Mouse (Mus musculus) right cerebral cortex, adult 18-20 months (tissue): ENCODE results near the gene Pcsk4.

Source experiments
- DNase-seq: peaks from one replicate; pipeline ENCODE4 v3.0.0; 2022; ENCODE audit warnings: mixed read lengths

The Pcsk4 gene

DNA sequence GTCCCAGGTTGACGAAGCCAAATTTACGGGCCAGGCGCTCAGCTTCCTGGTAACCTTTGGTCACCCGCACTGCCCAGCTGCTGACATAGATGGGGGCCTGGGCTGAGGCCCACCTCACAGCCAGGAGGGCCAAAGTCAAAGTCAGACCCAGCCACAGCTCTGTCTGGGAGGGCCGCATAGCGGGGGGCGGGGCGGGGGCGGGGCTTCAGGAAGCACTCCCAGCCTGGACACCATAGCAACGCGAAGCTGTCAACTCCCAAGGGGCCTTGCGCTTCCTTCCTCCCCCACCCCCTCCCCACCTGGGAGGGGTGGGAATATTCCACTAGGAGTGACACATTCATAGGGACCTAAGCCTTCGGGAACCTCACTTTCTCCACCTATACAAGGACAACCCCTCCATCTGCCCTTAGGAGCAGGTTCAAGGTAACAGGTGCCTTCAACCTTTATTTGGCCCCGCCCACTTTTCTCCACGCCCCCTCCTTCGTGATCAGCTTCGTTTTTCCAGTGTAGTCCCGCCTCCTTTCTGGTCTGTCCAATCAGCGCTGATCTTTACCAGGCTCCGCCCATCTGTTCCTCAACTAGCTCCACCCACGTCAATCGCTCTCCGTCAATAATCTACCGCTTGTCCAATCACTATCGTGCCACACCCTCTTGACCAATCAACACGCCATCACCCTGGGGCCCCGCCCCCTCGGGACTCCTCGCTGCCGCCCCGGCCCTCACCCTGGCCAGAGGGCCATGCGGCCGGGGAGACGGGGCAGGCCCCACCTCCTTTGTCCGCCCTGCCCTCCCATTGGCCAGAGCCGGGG is at the start of gene Pcsk4, which contains the start of gene Reep6:
Pcsk4 (minus strand) TSS at position 226 of the 809 bp plus-strand sequence.
Reep6 (plus strand) TSS at position 681 of the 809 bp plus-strand sequence.
- DNase-seq, result peak; percentile 95

- no peak for DNase-seq
These were observed 48.4 kb upstream of the Pcsk4 start for GRCm38 (mm10) chr10:80377716-80378115.

GRCm38 (mm10) chr10:80376160-80376559 is 46.9 kb upstream of the Pcsk4 start:
- peak; percentile 88 for DNase-seq

GRCm38 (mm10) chr10:80374063-80374462 is 44.8 kb upstream of the Pcsk4 start:
- DNase-seq, result peak; percentile 82

- DNase-seq, result peak; percentile 73
These were observed 43.4 kb upstream of the Pcsk4 start for GRCm38 (mm10) chr10:80372706-80373105.

- no peak for DNase-seq
These were observed 42.7 kb upstream of the Pcsk4 start for GRCm38 (mm10) chr10:80371983-80372382.

- DNase-seq, result peak; percentile 57
These were observed 42.2 kb upstream of the Pcsk4 start for GRCm38 (mm10) chr10:80371411-80371966.

DNA sequence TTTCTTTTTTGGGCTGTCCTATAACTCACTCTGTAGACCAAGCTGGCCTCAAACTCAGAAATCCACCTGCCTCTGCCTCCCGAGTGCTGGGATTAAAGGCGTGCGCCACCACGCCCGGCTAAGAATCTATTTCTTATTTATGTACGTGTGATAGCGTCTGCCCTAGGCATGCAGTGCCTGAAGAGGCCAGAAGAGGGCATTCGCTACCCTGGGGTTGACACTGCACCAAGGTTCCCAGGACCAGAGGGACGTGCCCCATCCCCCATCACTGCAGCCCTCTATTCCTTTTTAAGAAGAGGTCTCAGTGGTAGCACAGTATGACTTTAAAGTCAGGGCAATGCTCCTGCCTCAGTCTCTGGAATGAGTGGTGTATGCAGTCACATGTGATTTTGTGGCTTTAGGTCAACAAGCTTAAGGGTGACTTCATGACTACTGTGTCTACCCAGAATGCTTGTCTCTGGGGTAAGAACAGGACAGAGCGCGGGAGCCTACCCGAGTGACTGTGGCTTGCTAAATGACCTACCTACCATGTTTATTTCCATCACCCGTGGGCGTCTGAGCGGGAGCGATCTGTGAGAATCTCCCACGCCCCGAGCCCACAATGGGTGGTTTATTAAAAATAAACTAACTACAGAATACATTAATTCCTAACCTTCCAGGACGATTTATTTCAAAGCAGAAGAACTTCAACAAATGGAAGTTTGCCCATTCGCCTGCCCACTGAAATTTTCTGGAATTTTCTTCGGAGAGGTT is 40.9 kb upstream of the Pcsk4 start:
- DNase-seq, result peak; percentile 72

DNA sequence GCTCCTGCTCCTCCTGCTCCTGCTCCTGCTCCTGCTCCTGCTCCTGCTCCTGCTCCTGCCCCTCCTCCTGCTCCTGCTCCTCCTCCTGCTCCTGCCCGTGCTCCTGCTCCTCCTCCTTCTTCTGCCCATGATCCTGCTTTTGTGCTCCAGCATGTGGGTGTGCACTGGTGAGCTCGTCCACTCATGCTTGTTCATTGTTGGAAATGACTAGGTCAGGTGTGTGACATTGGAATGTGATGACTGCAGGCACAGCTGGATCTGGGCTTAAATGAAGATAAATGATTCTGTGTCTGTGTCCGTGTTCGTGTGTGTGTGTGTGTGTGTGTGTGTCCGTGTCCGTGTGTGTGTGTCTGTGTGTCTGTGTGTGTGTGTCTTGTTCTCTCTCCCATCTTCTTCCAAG is 39.1 kb upstream of the Pcsk4 start:
- no peak for DNase-seq

- no peak for DNase-seq
These were observed 38.7 kb upstream of the Pcsk4 start for GRCm38 (mm10) chr10:80367954-80368353.

- DNase-seq, result no peak
These were observed 36.4 kb upstream of the Pcsk4 start for GRCm38 (mm10) chr10:80365736-80366135.

GRCm38 (mm10) chr10:80363734-80364133 is 34.4 kb upstream of the Pcsk4 start:
- no peak for DNase-seq

DNA sequence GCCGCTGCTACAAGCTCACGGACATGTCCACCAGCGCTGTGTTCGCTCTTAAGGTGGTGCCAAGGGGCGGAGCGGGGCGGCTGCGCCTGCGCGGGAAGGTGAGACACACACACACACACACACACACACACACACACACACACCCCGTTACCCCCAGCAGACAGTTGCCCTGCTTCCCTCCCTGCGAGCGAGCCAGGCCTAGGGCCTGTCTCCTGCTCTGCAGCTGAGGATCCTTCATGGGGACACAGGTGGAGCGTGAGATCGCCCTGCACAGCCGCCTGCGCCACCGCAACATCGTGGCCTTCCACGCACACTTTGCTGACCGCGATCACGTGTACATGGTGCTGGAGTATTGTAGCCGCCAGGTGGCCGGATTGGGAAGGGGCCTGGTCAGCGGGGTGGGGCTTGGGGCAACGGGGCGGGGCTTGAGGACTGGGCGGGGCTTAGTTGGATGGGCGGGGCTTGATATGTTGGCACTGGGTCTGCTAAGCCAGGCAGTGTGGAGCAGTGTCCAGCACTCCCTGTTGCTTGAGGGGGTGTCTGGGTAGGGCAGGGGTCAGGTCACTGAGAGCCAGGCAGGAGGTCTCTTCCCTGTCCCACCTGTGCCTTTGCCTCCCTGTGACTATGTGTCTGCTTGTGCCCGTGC is 28.8 kb upstream of the Pcsk4 start:
- no peak for DNase-seq

DNA sequence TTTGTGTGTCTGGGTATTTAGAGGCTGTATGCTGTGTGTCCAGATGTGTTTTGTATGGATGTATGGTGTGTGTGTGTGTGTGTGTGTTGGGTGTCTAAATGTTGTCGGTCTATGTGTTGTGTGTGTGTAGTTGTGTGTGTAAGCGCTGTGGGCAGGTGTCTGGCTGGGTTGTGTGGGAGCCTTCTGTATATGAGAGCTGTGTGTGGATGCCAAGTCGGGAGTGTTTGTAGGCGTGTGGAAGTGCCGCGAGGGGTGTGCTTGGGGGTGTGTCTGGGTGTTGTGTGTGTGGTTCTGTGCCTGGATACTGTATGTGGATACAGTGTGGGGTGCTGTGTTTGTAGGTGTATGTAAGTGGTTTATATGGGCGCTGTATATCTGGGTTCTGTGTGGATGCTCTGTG is 28.0 kb upstream of the Pcsk4 start:
- DNase-seq, result peak; percentile 58

DNA sequence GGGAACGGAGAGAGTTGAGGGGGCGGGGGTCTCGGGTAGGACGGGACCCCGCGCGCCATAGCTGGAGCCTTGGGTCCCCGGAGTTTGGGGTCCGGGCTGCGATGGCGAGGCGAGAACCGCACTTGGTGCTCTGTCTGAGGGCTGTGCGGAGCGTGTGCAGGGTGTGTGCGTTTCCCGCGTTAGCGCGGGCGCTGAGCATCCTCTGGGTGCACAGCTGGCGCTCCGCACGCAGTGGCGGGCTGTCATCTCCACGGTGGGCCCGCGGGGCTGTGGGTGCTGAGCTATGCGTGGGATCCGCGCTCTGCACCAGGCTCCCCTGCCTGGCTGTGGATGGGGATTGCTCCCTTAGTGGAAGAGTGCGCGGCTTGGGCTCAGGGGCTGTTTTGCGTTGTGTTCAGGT is 27.4 kb upstream of the Pcsk4 start:
- DNase-seq, result no peak

DNA sequence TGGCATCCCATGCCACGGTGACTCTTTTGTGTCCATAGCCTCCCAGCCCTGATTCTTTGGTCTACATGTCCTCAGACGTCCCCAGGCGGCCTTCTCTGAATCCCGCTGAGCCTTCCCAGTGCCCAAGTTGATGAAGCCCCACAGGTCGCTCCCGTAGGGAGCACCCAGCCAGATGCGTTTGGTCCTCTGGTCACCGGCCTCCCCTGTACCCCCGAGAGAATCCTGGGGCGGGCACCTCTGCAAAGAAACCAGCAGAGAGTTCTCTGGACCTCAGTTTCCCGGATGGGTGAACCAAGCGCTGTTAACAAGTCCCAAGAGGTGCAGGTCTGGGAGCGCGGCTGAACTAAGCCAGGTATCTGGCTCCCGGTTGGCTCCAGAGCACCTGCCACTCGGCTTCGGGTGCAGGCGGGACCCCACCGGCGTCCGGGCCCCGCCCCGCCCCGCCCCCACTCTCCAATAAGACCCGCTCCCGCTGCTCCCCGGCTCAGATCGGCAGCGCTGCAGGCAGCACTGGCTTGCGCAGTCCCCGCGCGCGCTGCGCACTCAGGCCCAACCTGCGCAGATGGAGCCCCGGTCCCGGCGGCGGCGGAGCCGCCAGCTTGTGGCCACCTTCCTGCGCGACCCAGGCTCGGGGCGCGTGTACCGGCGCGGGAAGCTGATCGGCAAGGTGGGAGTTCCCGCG is 26.8 kb upstream of the Pcsk4 start, which contains the start of gene Plk5:
Plk5 (plus strand) TSS at position 459 of the 682 bp plus-strand sequence.
- DNase-seq, result no peak

- DNase-seq, result no peak
These were observed 26.1 kb upstream of the Pcsk4 start for GRCm38 (mm10) chr10:80355431-80355830.

DNA sequence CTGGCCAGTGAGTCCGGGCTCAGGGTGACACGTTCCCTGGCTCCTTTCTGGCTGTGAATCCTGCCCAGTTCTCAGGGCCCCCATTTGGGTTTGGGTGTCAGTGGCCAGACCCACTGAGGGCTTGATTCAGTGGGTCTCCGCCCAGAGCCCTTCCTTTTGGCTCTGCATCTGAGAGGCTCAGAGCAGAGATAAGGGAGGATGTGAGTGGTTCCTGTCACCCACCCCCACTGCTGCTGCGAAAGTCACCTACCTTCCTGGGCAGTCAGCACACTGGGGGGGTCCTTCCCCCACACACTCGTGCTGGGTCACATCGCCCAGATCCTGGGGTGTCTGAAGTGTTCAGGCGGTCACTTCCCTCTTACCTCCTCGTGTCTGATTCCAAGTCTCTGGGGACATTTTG is 23.4 kb upstream of the Pcsk4 start:
- DNase-seq, result no peak

- no peak for DNase-seq
These were observed 22.6 kb upstream of the Pcsk4 start for GRCm38 (mm10) chr10:80351896-80352295.

DNA sequence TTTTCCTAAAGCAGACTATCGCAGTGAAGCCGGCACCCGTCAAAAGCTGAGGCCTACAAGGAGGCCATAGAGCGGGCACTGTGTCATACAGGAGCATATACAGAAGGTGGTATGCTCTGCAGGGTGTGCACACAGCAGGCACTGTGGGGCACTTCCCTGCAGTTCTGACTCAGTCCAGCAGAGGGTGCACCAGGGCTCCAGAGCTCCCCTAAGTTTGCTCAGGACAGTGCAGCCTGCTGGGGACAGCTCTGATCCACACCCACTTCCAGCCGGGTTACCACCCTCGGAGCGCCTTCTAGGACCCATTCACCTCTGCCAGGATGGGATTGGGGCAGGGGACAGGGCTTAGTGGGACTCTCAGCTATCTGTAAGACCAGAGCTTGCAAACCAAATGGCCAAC is 21.0 kb upstream of the Pcsk4 start:
- DNase-seq, result peak; percentile 77

DNA sequence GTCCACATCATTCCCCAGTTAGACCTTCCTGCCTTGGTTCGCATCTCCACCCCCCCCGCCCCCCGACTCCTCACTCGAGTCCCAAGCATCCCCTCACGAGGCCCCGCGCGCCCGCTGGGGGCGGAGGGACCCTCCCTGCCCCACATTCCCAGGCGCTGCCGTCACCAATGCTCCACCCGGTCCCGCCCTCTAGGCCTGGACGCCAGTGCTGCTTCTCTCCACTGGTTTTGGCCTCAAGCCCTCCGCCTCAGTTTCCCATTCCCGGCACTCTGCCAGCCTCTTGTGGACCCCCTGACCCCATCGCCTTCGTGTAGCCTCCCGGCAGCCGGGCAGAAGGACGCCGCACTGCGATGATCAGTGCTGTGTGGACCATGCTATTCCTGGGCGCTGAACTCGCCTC is 19.7 kb upstream of the Pcsk4 start:
- DNase-seq, result no peak

GRCm38 (mm10) chr10:80348244-80348781 is 19.0 kb upstream of the Pcsk4 start, which contains the start of gene Adamtsl5:
TSS of gene Adamtsl5 (minus strand) at chr10:80348412.
- no peak for DNase-seq
